Mouse (Mus musculus) spleen, adult 2 months (tissue): ENCODE data around the gene Capn13. TPM values are rescaled to one million over a fixed set of nuclear protein-coding genes. Genes with fewer than 3 reads are reported as not detected.
A peak's percentile ranks its signal among the peaks of the same experiment; 100 is the strongest.

Experiments used
- DNase-seq, 2 experiments: peaks; one replicate each; pipeline versions ENCODE4 v3.0.0 to v3.0.0-alpha.2; 2012 to 2021; ENCODE audit warnings: low spot score in 2 of 2, low read depth in 1 of 2
- H3K27ac ChIP-seq: fragments of 200-500 bp; 2 replicates; pipeline ENCODE4 v1.5.1; 2012; ENCODE audit warnings: low read length, inconsistent platforms; ENCODE audit not compliant: insufficient read depth
- H3K27me3 ChIP-seq: fragments of 200-500 bp; 2 replicates; pipeline ENCODE4 v1.6.1; 2012; ENCODE audit warnings: mild to moderate bottlenecking, moderate library complexity, low read length, inconsistent platforms; ENCODE audit not compliant: control insufficient read depth, insufficient read depth
- H3K36me3 ChIP-seq: fragments of 200-500 bp; 2 replicates; pipeline ENCODE4 v1.6.1; 2012; ENCODE audit warnings: mild to moderate bottlenecking, low read length, inconsistent platforms; ENCODE audit not compliant: control insufficient read depth, insufficient read depth
- H3K4me1 ChIP-seq: fragments of 200-500 bp; 2 replicates; pipeline ENCODE4 v1.6.1; 2011; ENCODE audit warnings: inconsistent platforms; ENCODE audit not compliant: control insufficient read depth, insufficient read depth, insufficient read length
- H3K4me3 ChIP-seq: fragments of 200-500 bp; 2 replicates; pipeline ENCODE4 v1.5.1; 2011; ENCODE audit warnings: mild to moderate bottlenecking, inconsistent platforms; ENCODE audit not compliant: insufficient read depth, insufficient read length; ENCODE audit errors: extremely low read depth
- CTCF ChIP-seq: fragments of 200-500 bp; IDR thresholded peaks from 2 replicates; pipeline ENCODE4 v1.5.1; 2011; ENCODE audit warnings: mild to moderate bottlenecking, inconsistent platforms; ENCODE audit not compliant: insufficient read depth, insufficient read length, insufficient replicate concordance; ENCODE audit errors: extremely low read depth
- POLR2A ChIP-seq: fragments of 200-500 bp; IDR thresholded peaks from 2 replicates; pipeline ENCODE4 v1.6.1; 2011; ENCODE audit warnings: low read depth, low read length, inconsistent platforms
- WGBS: fragments of 180-500 bp; shearing (Covaris S2); methylation state at CpG from one replicate; pipeline ENCODE4 v1.1.7; 2018; 5-methylcytosine and 5-hydroxymethylcytosine counted together
- polyA plus RNA-seq: library from polyadenylated mRNA; depleted of rRNA; stranded (reverse); fragments of >200 nt; gene quantifications from 2 replicates; pipeline ENCODE4 v1.2.3, GENCODE M21; 2012

Gene Capn13
- polyA plus RNA-seq, 1 experiment = not detected

DNA sequence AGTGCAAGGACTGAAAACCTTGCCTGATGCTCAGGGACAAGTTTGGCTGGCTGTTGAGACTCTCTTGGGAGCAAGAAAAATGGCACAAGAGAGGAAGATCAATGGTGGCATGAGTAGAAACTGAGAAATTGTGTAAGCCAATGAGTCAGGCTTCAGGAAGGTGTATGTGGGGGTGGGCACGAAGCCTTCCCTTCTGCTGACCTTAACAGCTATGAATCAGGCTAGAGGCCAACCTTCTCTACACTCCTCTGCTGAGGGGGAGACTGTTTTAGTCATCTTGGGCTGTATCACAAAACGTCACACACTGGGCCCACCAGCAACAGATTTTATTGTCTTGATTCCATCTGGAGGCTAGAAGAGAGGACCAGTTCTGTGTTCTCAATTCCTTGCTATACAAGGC, 14.1 kb downstream of the Capn13 start:
- 81% methylated on average over 2 of the region's 2 CpGs for WGBS
- H3K27me3 ChIP-seq = no peaks in the 10 kb centered on the region
- DNase-seq = no peak
- no peaks in the 10 kb centered on the region for H3K4me1 ChIP-seq
- no peaks in the 10 kb centered on the region for H3K36me3 ChIP-seq
- no peak overlapping the region for H3K4me3 ChIP-seq
- no peak overlapping the region for H3K27ac ChIP-seq
- TF ChIP-seq POLR2A (no peak), CTCF (no peak)

DNA sequence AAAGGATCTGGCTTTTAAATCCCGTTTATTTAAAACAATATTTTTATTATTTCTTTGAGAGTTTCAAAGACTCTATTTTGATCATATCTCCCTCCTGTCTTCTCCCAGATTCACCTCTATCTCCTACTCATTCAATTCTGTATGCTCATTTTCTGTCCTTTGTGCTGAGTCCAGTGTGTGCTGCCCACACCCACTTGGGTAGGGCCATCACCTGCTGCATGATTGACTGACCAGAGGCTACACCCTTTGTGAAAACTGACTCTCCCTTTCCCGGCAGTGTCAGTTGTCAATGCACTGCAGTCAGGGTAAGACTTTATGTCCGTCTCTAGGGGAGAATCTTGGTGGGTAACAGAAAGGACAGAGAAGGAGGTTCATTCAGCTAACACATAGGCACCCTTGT, 14.7 kb downstream of the Capn13 start:
- no peak for TF ChIP-seq POLR2A
- TF ChIP-seq CTCF = no peak
- WGBS = 83% methylated on average over 3 of the region's 3 CpGs

DNA sequence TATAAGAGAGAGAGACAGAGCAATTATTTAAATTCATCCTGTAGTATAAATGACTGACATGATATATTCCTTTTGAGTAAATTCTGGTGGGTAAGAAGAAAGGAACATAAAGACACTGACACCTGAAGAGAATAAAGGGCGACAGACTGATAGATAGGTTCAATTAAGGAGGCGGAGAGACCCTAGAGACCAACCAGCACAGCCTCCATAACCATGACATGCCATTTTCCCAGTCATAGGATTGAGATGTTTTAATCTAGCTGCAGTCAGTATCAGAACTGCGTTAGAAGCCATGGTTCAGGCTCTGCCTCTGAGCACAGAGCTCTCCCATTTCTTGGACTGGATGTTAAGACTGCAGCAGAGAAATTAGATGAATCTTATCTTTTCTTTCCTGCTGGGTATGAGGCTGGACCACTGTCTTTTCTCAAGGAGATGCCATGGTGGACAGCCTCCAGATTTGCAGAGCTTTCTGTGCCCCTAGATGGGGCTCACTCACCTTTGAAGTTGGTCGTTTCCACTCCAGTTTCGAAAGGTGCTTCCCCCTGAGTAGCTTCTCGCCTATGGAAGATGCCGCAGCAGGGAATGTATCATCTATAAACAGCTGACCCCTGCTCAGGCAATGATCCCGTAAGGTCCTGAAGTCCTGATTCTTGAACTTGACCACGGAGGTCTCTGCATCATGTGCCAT, 18.2 kb downstream of the Capn13 start:
- DNase-seq = no peak
- Histone ChIP-seq H3K27ac (no peak overlapping the region), H3K36me3 (no peaks in the 10 kb centered on the region), H3K4me3 (no peak overlapping the region), H3K27me3 (no peaks in the 10 kb centered on the region), H3K4me1 (no peaks in the 10 kb centered on the region)
- TF ChIP-seq POLR2A = no peak
- TF ChIP-seq CTCF = no peak
- WGBS = 77% methylated on average over 9 of the region's 9 CpGs

More for the DNA sequence above, 14.7 kb downstream of the Capn13 start:
- Histone ChIP-seq H3K36me3 (no peaks in the 10 kb centered on the region), H3K27ac (no peak overlapping the region), H3K27me3 (no peaks in the 10 kb centered on the region), H3K4me3 (no peak overlapping the region), H3K4me1 (no peaks in the 10 kb centered on the region)
- no peak for DNase-seq

DNA sequence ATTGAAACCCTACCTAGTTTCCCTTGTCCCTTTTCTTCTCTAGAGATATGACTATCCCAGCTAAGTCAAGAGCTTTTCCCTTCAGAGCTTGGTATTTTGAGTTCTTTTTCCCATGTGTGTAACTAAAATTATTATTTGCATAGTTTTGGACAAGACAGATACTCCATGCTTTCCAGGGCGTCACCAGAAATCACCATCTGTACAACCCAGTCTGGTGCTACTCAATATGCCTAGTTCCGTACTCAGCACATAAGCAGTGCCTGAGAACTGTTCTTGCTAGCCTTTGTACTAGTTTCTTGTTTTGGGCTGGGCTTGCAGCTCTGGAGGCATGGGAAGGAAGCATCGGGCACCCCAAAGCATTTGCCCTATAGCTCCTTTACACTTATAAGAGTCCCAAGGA, 19.0 kb downstream of the Capn13 start:
- 96% methylated on average over 3 of the region's 3 CpGs for WGBS
- Histone ChIP-seq H3K4me1 (no peaks in the 10 kb centered on the region), H3K27ac (no peak overlapping the region), H3K4me3 (no peak overlapping the region), H3K36me3 (no peaks in the 10 kb centered on the region), H3K27me3 (no peaks in the 10 kb centered on the region)
- no peak for DNase-seq
- TF ChIP-seq CTCF (no peak), POLR2A (no peak)

GRCm38 (mm10) chr17:73377778-73378484, 22.7 kb downstream of the Capn13 start:
- H3K27me3 ChIP-seq = no peaks in the 10 kb centered on the region
- no peak overlapping the region for H3K4me3 ChIP-seq
- no peaks in the 10 kb centered on the region for H3K4me1 ChIP-seq
- no peak for TF ChIP-seq POLR2A
- no peak for TF ChIP-seq CTCF
- no peak overlapping the region for H3K27ac ChIP-seq
- no peak for DNase-seq
- WGBS = 81% methylated on average over 7 of the region's 7 CpGs
- H3K36me3 ChIP-seq = no peaks in the 10 kb centered on the region

GRCm38 (mm10) chr17:73367334-73367733, 33.3 kb downstream of the Capn13 start:
- Histone ChIP-seq H3K27ac (no peak overlapping the region), H3K4me1 (no peaks in the 10 kb centered on the region), H3K36me3 (no peaks in the 10 kb centered on the region), H3K27me3 (no peaks in the 10 kb centered on the region), H3K4me3 (no peak overlapping the region)
- 76% methylated on average over 3 of the region's 3 CpGs for WGBS
- no peak for DNase-seq
- TF ChIP-seq CTCF (no peak), POLR2A (no peak)

DNA sequence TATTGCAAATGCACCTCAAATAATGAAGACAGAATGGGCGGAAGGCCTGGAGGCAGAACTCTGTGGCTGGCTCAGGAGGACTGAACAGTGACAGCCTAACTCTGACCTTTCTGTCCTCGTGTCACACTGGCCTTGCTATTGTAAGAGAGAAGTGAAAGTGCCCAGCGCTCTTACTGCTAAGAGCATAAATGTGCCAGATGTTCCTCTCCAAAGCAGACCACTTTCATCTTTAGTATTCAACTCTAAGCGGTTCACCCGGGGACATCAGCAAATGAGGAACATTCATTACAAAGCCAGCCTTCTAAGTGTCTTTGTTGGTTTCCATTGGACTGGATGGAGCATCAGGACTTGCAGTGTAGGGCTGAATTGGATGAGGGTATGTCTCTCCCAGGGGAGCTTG, 39.6 kb downstream of the Capn13 start:
- H3K27me3 ChIP-seq = no peaks in the 10 kb centered on the region
- no peak for TF ChIP-seq POLR2A
- no peak for TF ChIP-seq CTCF
- WGBS = 21% methylated on average over 5 of the region's 5 CpGs
- peak in 1 of 2 experiments; percentile 9 for DNase-seq
- H3K36me3 ChIP-seq = no peaks in the 10 kb centered on the region
- no peak overlapping the region for H3K4me3 ChIP-seq
- H3K4me1 ChIP-seq = peaks cover 7% of the 10 kb centered on the region; the same call in 1 of the 2 replicates
- H3K27ac ChIP-seq = no peak overlapping the region; the same call in 1 of the 2 replicates
